In the genomic region with DNA sequence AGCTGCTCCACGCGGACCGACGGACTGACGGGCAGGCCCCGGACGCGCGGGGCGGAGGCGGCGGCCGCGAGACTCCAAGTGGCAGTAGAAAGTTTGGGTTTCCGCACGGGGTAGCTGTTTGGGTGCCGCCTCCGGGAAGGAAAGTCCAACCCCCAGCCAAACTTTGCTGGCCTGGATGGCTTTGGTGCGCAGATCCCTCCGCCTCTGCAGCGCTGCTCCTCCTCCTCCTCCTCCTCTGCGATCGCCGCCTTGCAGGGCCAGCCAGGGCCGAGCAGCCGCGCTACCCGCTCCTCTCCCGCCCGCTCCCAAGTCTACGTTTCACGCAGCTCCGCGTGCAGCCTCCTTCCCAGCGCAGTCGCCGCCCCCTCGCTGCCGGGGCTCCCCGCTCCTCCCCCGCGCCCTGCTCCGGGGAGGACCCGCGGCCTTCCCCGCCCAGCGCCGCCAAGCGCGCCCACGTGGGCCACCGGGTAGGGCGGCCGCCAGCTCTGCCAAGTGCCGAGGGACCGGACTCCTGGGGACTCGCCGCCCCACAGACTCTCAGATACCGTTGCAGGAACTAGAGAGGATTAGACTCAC, we compare ENCODE assay signal across 8 mouse cellular contexts. TPM values are rescaled to one million over a fixed set of nuclear protein-coding genes. Genes with fewer than 3 reads are reported as not detected.
DNase-seq lines count a peak whose midpoint lies in the region; ATAC-seq and TF ChIP-seq lines count a peak whose summit lies in the region.

Gene Smad3 (minus strand): TSS at position 130 of the 576 bp plus-strand sequence.

- ATAC-seq in heart, embryonic 11.5 days (replicated peaks; ENCODE audit: insufficient number of reproducible peaks, low FRiP score, low TSS enrichment) = peak; percentile 90
- peak; percentile 95 for ATAC-seq in kidney, embryonic 16.5 days (ENCODE audit: low FRiP score, low TSS enrichment)
- peak; percentile 86 for ATAC-seq in liver, embryonic 11.5 days (replicated peaks; ENCODE audit: low FRiP score)

- peak within 1 kb of the TSS; percentile 94 for H3K4me2 ChIP-seq in heart, embryonic 11.5 days
- H3K4me2 ChIP-seq in kidney, embryonic 16.5 days (replicated peaks; ENCODE audit: low read depth, low read length) = peak within 1 kb of the TSS; percentile 68
- peak within 1 kb of the TSS; percentile 92 for H3K4me2 ChIP-seq in liver, embryonic 11.5 days
- peak within 1 kb of the TSS; percentile 91 for H3K4me2 ChIP-seq in myocyte (ENCODE audit: low read depth)

- H3K27ac ChIP-seq in heart, embryonic 11.5 days (ENCODE audit: low read depth, low read length) = peak within 1 kb of the TSS; percentile 95
- peak within 1 kb of the TSS; percentile 98 for H3K27ac ChIP-seq in kidney, embryonic 16.5 days (ENCODE audit: low read length)
- H3K27ac ChIP-seq in liver, embryonic 11.5 days (ENCODE audit: low read depth, low read length) = peak within 1 kb of the TSS; percentile 93

- H3K9me3 ChIP-seq in erythroblast, embryonic 14.5 days (ENCODE audit: control insufficient read depth, low read length) = peaks cover 5% of the 10 kb centered on the region
- no peaks in the 10 kb centered on the region for H3K9me3 ChIP-seq in heart, embryonic 11.5 days (replicated peaks; ENCODE audit: control insufficient read depth, low read length)
- no peaks in the 10 kb centered on the region for H3K9me3 ChIP-seq in kidney, embryonic 16.5 days (ENCODE audit: low read length)
- no peaks in the 10 kb centered on the region for H3K9me3 ChIP-seq in liver, embryonic 11.5 days (ENCODE audit: control insufficient read depth, low read length)

- H3K79me2 ChIP-seq in myocyte (ENCODE audit: control insufficient read depth, insufficient read depth) = peaks cover 26% of the 10 kb centered on the region

- DNase-seq in CD4-positive, CD25-positive, alpha-beta regulatory T cell, adult 2 months (ENCODE audit: low read depth, low spot score) = peak; percentile 91
- peak; percentile 56 for DNase-seq in brain, embryonic 18.5 days (ENCODE audit: low read depth, low spot score)
- DNase-seq in liver, embryonic 11.5 days (ENCODE audit: low spot score) = peak; percentile 93
- DNase-seq in spleen, postnatal 4 days (ENCODE audit: low spot score in 2 of 2) = peak; percentile 87 to 94

- H3K36me3 ChIP-seq in erythroblast, embryonic 14.5 days (ENCODE audit: control insufficient read depth) = no peaks in the 10 kb centered on the region; the same call in 1 of the 2 replicates
- H3K36me3 ChIP-seq in heart, embryonic 11.5 days (ENCODE audit: control insufficient read depth, insufficient read depth, low read length) = no peaks in the 10 kb centered on the region
- H3K36me3 ChIP-seq in kidney, embryonic 16.5 days (ENCODE audit: insufficient read depth, low read length) = no peaks in the 10 kb centered on the region
- no peaks in the 10 kb centered on the region for H3K36me3 ChIP-seq in liver, embryonic 11.5 days (ENCODE audit: control insufficient read depth, insufficient read depth, low read length)
- H3K36me3 ChIP-seq in myocyte (ENCODE audit: control insufficient read depth, insufficient read depth) = no peaks in the 10 kb centered on the region

- TF ChIP-seq POLR2A in myocyte (IDR thresholded peaks at IDR 0.05; ENCODE audit: insufficient read length, low read depth) = peak; percentile 86

- H3K27me3 ChIP-seq in erythroblast, embryonic 14.5 days (ENCODE audit: control insufficient read depth) = no peaks in the 10 kb centered on the region
- H3K27me3 ChIP-seq in heart, embryonic 11.5 days (ENCODE audit: control insufficient read depth, insufficient read depth, low read length) = no peaks in the 10 kb centered on the region
- H3K27me3 ChIP-seq in kidney, embryonic 16.5 days (ENCODE audit: insufficient read depth, low read length) = no peaks in the 10 kb centered on the region
- no peaks in the 10 kb centered on the region for H3K27me3 ChIP-seq in liver, embryonic 11.5 days (replicated peaks; ENCODE audit: control insufficient read depth, insufficient read depth, low read length)
- H3K27me3 ChIP-seq in myocyte (ENCODE audit: control insufficient read depth, insufficient read depth, insufficient read length) = no peaks in the 10 kb centered on the region

- under 1% methylated on average over 59 of the region's 59 CpGs for WGBS in heart, embryonic 11.5 days (ENCODE audit: insufficient replicate concordance)
- WGBS in kidney, embryonic 16.5 days = under 1% methylated on average over 58 of the region's 59 CpGs
- 0% methylated on average over 57 of the region's 59 CpGs for WGBS in liver, embryonic 11.5 days

- peak within 1 kb of the TSS; percentile 96 for H3ac ChIP-seq in myocyte (ENCODE audit: control insufficient read depth, insufficient read length)

- H3K4me1 ChIP-seq in erythroblast, embryonic 14.5 days (ENCODE audit: control insufficient read depth) = peaks cover 76% of the 10 kb centered on the region
- peaks cover 45% of the 10 kb centered on the region for H3K4me1 ChIP-seq in heart, embryonic 11.5 days (ENCODE audit: control insufficient read depth, insufficient read depth, low read length)
- H3K4me1 ChIP-seq in kidney, embryonic 16.5 days (ENCODE audit: insufficient read depth, low read length) = peaks cover 58% of the 10 kb centered on the region
- peaks cover 52% of the 10 kb centered on the region for H3K4me1 ChIP-seq in liver, embryonic 11.5 days (replicated peaks; ENCODE audit: control insufficient read depth, insufficient read depth, low read length)

- peak within 1 kb of the TSS; percentile 87 for H3K9ac ChIP-seq in heart, embryonic 11.5 days (ENCODE audit: low read depth, low read length)
- H3K9ac ChIP-seq in kidney, embryonic 16.5 days (replicated peaks; ENCODE audit: low read length) = peak within 1 kb of the TSS; percentile 92
- peak within 1 kb of the TSS; percentile 83 for H3K9ac ChIP-seq in liver, embryonic 11.5 days (ENCODE audit: low read depth, low read length)

- H3K4me3 ChIP-seq in erythroblast, embryonic 14.5 days (replicated peaks) = peak within 1 kb of the TSS; percentile 82
- peak within 1 kb of the TSS; percentile 75 for H3K4me3 ChIP-seq in heart, embryonic 11.5 days (ENCODE audit: low read depth, low read length)
- H3K4me3 ChIP-seq in kidney, embryonic 16.5 days (ENCODE audit: low read length) = peak within 1 kb of the TSS; percentile 73
- peak within 1 kb of the TSS; percentile 87 for H3K4me3 ChIP-seq in liver, embryonic 11.5 days (ENCODE audit: low read depth, low read length)
- H3K4me3 ChIP-seq in myocyte = peak within 1 kb of the TSS; percentile 92

TF ChIP-seq in myocyte, 11 proteins besides CTCF, POLR2A, EP300 and RAD21:
- TF ChIP-seq MYOG (IDR thresholded peaks at IDR 0.05; ENCODE audit: control insufficient read depth in 1 of 3, insufficient read depth in 1 of 3, insufficient read length in 2 of 3, low read depth in 2 of 3) (peak in 1 of 3 experiments; percentile 47), USF1 (IDR thresholded peaks at IDR 0.05; ENCODE audit: low read depth) (peak; percentile 13), POLR2AphosphoS2 (IDR thresholded peaks at IDR 0.05; ENCODE audit: insufficient read length, low read depth) (peak; percentile 80), E2F4 (IDR thresholded peaks at IDR 0.05; ENCODE audit: insufficient read depth) (no peak), SRF (IDR thresholded peaks at IDR 0.05; ENCODE audit: control insufficient read depth, insufficient read length, low read depth) (no peak), MYOD1 (IDR thresholded peaks at IDR 0.05; ENCODE audit: control insufficient read depth in 1 of 3, insufficient read length in 2 of 3, low read depth in 2 of 3) (no peak)

RNA-seq across cellular contexts. Expression of gene Smad3, which starts in this region (rescaled TPM):
- 0.06 and 0.24 TPM in 2 replicates for polyA plus RNA-seq in erythroblast, embryonic 14.5 days (2012)
- polyA plus RNA-seq in heart, embryonic 11.5 days (2014; fragmentation: Nextera tagmentation; extraction: Ambion mirVana) = 9.7 and 11.4 TPM in 2 replicates
- polyA plus RNA-seq in kidney, embryonic 16.5 days (2015; fragmentation: Nextera tagmentation; extraction: Ambion mirVana) = 27.8 and 27.9 TPM in 2 replicates
- 7.2 and 7.3 TPM in 2 replicates for polyA plus RNA-seq in liver, embryonic 11.5 days (2014; fragmentation: Nextera tagmentation; extraction: Ambion mirVana)
- polyA plus RNA-seq in myocyte (2012; fragmentation: generic; extraction: Trizol) = 25.5 TPM

Comparison
In these comparisons a context has a peak if more than half of its experiments do, and no peak if none do; other contexts are left out.
1. Peak in every context shown above with its lines: DNase-seq, ATAC-seq, H3K4me3 ChIP-seq and H3K27ac ChIP-seq.